7 mouse cellular contexts compared by ENCODE assay signal in the genomic region with DNA sequence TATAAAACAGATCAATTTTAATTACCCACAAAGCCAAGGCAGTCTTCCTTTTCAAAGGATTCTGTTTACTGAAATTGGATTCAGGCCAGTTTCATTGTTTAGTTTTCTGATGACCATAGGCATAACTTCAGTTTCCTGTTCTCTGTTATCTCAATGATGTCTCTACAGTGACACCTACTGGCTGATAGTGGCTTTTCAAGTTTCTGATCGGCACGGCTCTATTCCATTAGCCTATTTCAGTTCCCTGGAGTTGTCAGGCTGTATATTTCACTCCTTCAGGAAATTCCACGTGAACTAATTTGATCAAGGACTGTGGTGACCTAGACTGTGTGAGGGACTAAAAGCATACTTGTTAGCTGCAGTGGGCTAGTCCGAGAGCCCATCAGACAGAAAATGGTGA. TPM values are rescaled to one million over a fixed set of nuclear protein-coding genes. Genes with fewer than 3 reads are reported as not detected.
DNase-seq lines count a peak whose midpoint lies in the region.

No protein-coding gene starts in this region.

- DNase-seq in CD8-positive naive resting alpha-beta T cell, adult 2 months (ENCODE audit: low read depth in 2 of 2, low spot score in 2 of 2), result peak; percentile 6 to 43
- DNase-seq in NIH3T3 (ENCODE audit: low read depth), result peak; percentile 84
- DNase-seq in cerebellum, postnatal 14 days, result peak; percentile 82 to 84
- DNase-seq in heart, postnatal 14 days, result peak; percentile 23 to 72
- DNase-seq in layer of hippocampus, adult 11-12 months (ENCODE audit: low spot score), result peak; percentile 75
- DNase-seq in lung, postnatal 14 days, result peak; percentile 73
- peak; percentile 57 to 72 for DNase-seq in right cerebral cortex, postnatal 10 days (ENCODE audit: low spot score in 2 of 2)

- intact Hi-C loops in heart, postnatal 14 days (cut with DNase I), result loop anchor here (2.0 to 10.0 kb wide), 3 partner anchors 211 to 428 kb away; partner anchors contain the start of gene Sh3kbp1

RNA-seq across cellular contexts. Expression of gene Map3k15, which starts 25.0 kb away (rescaled TPM):
- under 1 TPM; 0.19 to 0.20 TPM for total RNA-seq in heart, postnatal 14 days (2021)

Comparison
In these comparisons a context has a peak if more than half of its experiments do, and no peak if none do; other contexts are left out.
1. Peak in every context shown above with its lines: DNase-seq.
2. DNase-seq: peak in every context shown above with its lines; median percentile 84 in NIH3T3; 83 in cerebellum, postnatal 14 days; 75 in layer of hippocampus, adult 11-12 months; 73 in lung, postnatal 14 days; 64 in right cerebral cortex, postnatal 10 days; 48 in heart, postnatal 14 days; 24 in CD8-positive naive resting alpha-beta T cell, adult 2 months.